Comparison of ENCODE assay signal across 22 mouse cellular contexts in the genomic region with DNA sequence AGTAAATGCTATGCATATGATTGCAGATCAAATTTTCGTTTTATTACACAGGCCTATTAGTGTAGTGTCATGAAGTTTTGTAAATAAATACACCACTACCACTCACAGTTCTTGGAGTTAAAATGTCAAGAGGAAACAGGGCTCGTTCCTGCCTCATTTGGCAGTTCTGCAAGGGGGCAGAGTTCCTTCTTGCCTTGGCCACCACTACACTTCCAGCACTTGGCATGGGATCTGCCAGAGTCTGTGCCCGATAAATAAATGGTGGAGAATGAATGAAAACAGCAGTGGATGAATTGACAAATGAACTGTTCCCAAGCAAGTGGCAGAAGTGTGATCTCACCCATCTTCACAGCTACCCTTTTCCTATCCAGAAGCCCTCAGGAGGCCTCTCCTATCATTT.
"Had no signal": no experiment of that assay in that cellular context is flagged by ENCODE, and none has a peak within 500 bp of the region (broad histone marks: within the 10 kb centered on the region; RNA-seq: fewer than 3 reads in every experiment).

No protein-coding gene starts in this region.

- H3K4me3 ChIP-seq: intestine, embryonic 15.5 days; kidney, embryonic 15.5 days; liver, embryonic 12.5 days; liver, embryonic 15.5 days; lung, embryonic 15.5 days; megakaryocyte, embryonic 14.5 days; midbrain, embryonic 10.5 days; midbrain, embryonic 13.5 days; neural tube, embryonic 12.5 days; neural tube, embryonic 15.5 days had no signal

- H3K9ac ChIP-seq: intestine, embryonic 15.5 days; kidney, embryonic 15.5 days; liver, embryonic 12.5 days; liver, embryonic 15.5 days; lung, embryonic 15.5 days; midbrain, embryonic 13.5 days; neural tube, embryonic 12.5 days; neural tube, embryonic 15.5 days had no signal

- H3K27me3 ChIP-seq: intestine, embryonic 15.5 days; kidney, embryonic 15.5 days; lung, embryonic 15.5 days; midbrain, embryonic 13.5 days; neural tube, embryonic 12.5 days; neural tube, embryonic 15.5 days had no signal

- DNase-seq: kidney, adult 11 months; kidney, adult 8-10 months; kidney, postnatal 25 days; lung, adult 18-20 months; lung, postnatal 10 days; lung, postnatal 36 days; right cerebral cortex, adult 18-20 months; right cerebral cortex, postnatal 14 days; right cerebral cortex, postnatal 4 days; thymus, adult 2 months; thymus, postnatal 25 days had no signal

- H3K36me3 ChIP-seq: intestine, embryonic 15.5 days; kidney, embryonic 15.5 days; liver, embryonic 12.5 days; liver, embryonic 15.5 days; lung, embryonic 15.5 days; midbrain, embryonic 10.5 days; midbrain, embryonic 13.5 days; neural tube, embryonic 12.5 days; neural tube, embryonic 15.5 days had no signal

- H3K4me1 ChIP-seq: intestine, embryonic 15.5 days; liver, embryonic 15.5 days had no signal

- ATAC-seq: intestine, embryonic 15.5 days; liver, embryonic 12.5 days; midbrain, embryonic 13.5 days had no signal

- H3K27ac ChIP-seq: intestine, embryonic 15.5 days; kidney, embryonic 15.5 days; liver, embryonic 12.5 days; liver, embryonic 15.5 days; lung, embryonic 15.5 days; midbrain, embryonic 10.5 days; midbrain, embryonic 13.5 days; neural tube, embryonic 12.5 days; neural tube, embryonic 15.5 days; stomach, postnatal 0 days had no signal

- H3K4me2 ChIP-seq: intestine, embryonic 15.5 days; kidney, embryonic 15.5 days; liver, embryonic 12.5 days; liver, embryonic 15.5 days; lung, embryonic 15.5 days; midbrain, embryonic 13.5 days; neural tube, embryonic 12.5 days; neural tube, embryonic 15.5 days had no signal

- H3K9me3 ChIP-seq: intestine, embryonic 15.5 days; kidney, embryonic 15.5 days; liver, embryonic 12.5 days; liver, embryonic 15.5 days; lung, embryonic 15.5 days; megakaryocyte, embryonic 14.5 days; midbrain, embryonic 10.5 days; midbrain, embryonic 13.5 days; neural tube, embryonic 12.5 days; neural tube, embryonic 15.5 days had no signal
